Mouse (Mus musculus) adrenal gland, adult (tissue): ENCODE results near the gene Tia1.

ENCODE experiments used
- DNase-seq, 2 experiments: peaks; one replicate each; pipeline ENCODE4 v3.0.0; 2022 to 2023; ENCODE audit warnings: low spot score in 1 of 2; ENCODE audit not compliant: inconsistent age in 2 of 2

Gene Tia1

DNA sequence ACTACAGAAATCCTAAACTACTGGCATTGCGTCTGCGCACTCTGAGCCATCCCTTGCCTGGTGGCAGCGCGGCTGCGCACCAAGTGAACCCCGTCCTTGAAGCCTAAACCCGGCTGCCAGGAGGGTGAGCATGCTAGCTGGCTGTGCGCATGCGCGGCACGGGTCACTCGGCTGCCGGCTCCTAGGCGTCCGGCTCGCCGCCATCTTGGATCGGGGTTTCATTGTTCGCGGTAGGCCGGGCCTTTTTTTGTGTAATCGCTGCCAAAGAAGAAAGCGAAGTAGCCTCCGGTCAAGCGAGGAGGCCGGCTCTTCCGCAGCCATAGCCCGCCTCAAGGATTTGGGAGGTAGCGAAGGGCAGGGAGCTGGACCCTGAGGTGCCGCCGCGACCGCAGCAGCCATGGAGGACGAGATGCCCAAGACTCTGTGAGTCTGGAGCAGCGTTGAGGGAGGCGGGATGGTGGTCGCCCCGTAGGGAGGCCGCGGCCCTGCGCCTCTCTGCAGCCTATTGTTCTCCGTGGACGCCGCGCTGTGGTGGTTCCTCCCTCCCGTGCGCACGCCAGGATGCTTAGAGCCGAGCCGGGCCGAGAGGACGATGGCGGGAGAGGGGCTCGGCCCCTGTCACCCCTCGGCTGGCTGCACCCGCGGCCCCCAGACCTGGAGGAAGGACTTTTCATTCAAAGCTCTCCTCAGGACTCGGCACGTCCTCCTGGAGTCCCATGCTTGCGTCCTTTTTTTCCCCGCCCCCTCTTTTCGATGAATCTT, at the start of gene Tia1:
Tia1 (plus strand) TSS at position 120 of the 762 bp plus-strand sequence.
- DNase-seq: peak; percentile 98 to 99

DNA sequence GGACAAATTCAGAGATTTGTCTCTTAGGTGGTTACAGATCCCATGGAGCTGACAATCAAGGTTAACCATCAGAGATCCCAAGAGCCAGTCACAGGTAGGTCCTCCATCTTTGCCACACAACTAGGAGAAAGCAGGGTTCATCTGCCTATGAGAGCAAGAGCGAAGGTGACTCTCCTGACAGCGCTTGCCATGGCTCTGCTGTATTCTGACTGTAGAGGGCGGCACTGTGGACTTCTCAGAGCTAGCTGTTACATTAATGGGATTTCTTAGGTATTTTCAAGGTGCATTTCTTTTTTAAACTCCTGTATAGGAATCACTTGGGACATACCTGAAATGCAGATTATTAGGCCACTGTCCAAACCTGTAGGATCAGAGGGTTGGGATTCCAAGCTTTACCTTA, 49.1 kb upstream of the Tia1 start:
- DNase-seq: peak in 1 of 2 experiments; percentile 12

DNA sequence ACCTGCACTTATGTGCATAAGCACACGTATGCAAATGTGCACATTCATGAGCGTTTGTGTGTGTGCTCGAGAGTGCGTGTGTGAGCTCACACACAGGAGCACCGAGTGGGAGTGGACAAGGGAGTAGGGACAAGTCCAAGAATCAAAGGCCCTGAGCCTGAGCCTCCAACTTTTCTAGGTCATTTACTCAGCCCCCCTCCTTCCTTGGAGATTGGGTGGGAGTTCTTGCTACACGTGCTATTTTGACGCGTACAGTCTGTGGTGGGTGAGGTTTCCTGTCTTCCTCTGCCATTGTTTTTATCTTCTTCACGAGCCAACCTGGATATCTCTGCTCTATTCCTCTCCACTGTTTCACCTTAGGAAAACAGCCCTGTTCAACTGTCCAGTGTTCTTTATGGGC, 47.1 kb upstream of the Tia1 start:
- no peak for DNase-seq

DNA sequence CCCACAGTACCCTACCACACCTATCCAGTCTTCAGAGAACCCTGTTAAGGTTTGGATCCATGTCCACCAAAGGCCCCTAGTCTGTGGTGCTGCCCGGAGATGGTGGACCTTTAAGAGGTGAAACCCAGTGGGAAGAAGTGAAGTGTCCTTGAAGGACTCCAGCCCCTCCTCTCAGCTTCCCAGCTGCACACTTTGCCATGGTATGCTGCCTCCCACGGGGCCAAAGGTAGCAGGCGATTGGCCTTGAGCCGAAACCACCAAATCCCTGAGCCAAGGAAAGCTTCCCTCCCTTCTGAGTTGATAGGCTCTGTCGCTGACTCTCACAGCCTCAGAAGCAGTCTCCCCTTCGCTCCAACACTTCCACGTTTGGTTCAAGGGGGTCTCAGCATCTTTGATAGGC, 43.3 kb upstream of the Tia1 start:
- DNase-seq: peak in 1 of 2 experiments; percentile 48

DNA sequence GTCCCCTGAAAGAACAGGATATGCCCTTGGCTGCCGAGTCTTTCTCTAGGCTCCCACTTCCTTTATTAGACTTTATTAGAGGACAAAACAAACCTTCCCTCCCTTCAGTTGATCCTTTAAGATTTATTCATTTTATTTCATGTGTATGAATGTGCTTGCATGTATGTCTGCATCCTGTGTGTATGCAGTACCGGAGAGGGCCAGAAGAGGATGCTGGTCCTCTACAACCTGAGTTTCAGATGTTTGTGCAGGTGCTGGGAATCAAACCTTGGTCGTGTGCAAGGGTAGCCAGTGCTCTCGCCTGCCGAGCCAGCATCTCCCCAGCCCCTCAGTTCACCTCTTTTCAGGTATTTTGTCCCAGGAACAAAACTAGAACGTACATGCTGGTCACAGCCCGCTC, 42.6 kb upstream of the Tia1 start:
- no peak for DNase-seq

DNA sequence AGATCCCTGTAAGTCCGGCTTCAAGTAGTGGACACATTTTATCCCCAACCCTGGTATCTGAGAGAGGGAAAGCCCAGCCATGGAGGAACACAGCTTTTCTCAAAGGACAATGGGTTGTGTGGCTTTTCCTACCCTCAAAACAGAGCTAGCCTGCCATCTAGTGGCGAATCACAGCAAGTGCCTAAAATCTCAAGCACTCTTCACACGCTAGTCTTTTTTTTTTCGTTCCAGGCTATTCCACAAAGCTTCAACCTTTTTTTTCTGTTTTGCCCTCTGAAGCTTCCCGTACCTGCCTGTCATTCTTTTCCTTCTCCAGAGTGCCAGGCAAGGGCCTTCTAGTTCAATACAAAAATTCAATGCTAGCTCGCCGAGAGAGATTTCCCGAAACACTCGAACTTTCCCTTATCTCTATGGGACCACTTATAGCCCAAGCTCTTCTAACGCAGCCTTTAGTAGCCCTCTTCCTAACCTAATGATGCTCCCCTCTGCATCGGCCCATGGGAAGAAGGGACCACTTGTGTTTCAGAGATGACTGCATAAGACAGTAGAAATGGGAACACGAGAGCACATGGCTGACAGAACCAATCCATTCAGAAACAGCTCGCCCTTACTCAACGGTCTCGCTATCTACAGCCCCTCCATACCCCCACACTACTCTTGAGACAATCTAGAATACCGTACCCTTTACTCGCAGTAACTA, 39.4 kb upstream of the Tia1 start:
- DNase-seq: peak; percentile 77 to 92

DNA sequence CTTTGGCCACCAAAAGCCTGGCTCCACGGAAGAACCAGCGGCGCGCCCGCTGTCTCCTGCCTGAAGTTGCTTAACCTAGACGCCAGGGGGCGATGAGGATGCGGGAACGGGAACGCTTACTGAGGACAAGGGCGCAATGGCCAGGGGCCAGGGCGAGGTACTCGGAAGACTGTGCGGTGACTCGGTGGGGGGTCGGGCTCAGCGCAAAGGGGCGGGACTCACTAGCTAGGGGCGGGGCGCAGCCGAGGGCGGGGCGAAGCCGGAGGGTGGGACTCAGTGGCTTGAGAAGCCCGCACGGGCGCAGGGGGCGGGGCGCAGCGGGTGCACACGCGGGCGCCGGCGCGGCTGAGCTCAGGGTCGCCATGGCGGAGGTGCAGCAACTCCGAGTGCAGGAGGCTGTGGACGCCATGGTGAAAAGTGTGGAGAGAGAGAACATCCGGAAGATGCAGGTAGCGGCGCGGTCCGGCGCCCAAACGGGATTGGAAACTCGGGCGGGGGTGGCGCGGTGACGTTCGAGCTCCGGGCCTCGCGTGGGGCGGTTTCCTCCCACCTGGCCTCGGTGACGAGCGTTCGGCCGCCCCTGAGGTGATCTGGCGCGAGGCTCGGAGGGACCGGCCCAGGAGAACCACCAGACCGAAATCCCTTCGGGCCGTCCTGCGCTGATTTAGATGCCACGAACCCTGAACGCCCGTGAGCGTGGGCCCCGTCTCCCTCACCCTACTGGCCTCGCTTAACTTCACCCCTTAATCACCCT, 38.5 kb upstream of the Tia1 start, which contains the start of gene Fam136a:
Fam136a (plus strand) TSS at position 276 of the 754 bp plus-strand sequence.
- peak; percentile 97 to 98 for DNase-seq

DNA sequence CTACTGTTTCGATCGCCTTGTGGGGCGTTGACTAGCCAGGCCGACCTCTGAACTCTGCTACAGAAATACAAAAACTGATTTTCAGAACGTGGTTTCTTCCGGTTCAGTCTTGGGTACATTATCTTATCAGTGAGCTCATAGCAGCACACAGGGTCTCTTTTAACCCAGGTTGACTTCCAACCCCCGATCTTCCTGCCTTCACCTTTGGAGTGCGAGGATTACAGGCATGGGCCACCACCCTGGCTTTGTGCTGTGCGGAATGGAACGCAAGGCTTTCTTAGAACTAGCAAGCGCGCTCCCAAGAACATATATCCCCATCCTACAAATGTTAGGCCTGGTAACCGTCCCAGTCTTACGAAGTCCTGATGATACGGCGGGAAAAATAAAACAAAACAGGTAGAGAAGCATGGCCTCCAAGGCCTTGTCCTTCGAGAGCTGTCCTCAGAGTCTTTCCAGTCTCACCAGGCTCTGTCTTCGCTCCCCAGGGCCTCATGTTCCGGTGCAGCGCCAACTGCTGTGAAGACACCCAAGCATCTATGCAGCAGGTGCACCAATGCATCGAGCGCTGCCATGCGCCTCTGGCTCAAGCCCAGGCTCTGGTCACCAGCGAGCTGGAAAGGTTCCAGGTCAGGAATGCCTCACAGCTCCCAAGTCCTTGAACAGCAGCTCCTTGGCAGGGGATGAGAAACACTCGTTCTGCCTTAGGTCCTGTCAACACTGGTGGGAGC, 37.7 kb upstream of the Tia1 start:
- peak; percentile 87 to 95 for DNase-seq

DNA sequence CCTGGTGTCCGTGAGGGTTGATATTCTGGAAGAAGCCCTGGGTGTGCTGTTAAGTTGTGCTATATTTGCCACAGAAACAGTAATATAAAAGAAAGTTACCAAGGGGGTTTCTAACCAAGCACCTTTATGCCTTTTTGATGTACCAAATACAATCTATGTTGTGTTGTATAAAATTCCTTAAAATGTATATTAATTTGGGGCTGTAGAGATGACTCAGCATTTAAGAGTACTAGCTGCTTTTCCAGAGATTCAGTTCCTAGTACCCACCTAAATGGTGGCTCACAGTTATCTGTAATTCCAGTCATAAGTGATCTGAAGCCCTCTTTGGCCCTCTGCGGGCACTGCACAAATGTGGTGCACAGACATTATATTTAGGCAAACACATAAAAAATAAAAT, 37.2 kb upstream of the Tia1 start:
- no peak for DNase-seq

DNA sequence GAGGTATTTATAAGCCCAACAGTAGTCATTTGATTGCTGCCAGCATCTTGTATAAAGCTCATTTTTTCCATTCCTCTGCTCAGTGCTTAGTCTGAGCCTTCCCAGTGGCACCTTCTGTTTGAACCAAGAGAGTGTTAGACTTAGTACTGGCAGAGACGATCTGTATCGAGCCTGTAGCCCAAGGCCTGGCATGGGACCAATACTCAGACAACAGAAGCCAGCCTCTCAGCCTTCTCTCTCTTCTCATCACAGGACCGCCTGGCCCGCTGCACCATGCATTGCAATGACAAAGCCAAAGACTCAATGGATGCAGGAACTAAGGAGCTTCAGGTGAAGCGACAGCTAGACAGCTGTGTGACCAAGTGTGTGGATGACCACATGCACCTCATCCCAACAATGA, 35.5 kb upstream of the Tia1 start:
- no peak for DNase-seq

DNA sequence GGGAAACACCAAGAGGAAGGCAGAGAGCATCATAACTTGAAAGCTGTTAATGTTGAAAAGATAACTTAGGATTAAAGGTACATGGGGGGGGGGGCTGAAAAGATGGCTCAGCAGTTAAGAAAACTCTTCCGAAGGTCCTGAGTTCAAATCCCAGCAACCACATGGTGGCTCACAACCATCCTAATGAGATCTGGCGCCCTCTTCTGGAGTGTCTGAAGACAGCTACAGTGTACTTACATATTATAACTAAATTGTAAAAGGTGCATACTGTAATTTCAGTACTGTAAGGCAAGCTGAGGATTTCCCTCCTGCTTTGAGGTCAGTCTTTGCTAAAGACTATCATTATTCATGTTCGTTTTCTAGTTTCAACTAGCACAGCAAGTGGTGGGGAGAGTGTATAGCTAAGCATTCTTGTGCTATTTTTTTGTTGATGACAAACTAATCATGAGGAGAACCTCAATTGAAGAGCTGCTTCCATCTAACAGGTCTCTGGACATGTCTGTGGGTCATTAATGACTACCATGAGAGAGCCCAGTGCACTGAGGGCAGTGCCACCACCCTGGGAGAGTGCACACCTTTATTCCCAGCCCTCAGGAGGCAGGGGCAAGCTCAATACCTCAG, 33.8 kb upstream of the Tia1 start:
- DNase-seq: peak in 1 of 2 experiments; percentile 68

DNA sequence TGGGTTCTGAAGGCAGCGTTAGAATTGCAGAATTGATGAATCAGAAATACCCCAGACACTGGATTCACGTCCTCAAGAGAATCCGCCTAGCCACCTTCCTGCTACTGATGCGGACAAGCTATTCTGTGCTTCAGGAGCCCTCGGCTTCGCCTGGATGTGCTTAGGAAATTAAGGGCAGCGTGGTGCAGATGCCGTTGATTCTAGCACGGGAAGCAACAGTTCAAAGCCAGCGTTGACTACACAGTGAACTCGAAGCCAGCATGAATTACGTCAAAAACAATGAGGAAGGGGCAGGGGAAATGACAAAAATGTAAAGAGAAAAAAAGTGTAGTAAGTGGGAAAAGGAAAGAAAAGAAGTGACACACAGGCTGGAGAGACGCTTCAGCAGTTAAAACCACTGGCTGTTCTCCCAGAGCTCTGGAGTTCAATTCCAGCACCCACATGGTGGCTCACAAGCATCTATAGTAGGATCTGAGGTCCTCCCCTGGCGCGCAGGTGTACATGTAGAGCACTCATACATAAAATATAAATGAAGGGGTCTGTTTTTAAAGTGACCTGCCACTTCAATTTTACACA, 33.2 kb upstream of the Tia1 start, which contains the start of gene Snrpg:
Snrpg (plus strand) TSS at position 541 of the 576 bp plus-strand sequence.
- DNase-seq: no peak

DNA sequence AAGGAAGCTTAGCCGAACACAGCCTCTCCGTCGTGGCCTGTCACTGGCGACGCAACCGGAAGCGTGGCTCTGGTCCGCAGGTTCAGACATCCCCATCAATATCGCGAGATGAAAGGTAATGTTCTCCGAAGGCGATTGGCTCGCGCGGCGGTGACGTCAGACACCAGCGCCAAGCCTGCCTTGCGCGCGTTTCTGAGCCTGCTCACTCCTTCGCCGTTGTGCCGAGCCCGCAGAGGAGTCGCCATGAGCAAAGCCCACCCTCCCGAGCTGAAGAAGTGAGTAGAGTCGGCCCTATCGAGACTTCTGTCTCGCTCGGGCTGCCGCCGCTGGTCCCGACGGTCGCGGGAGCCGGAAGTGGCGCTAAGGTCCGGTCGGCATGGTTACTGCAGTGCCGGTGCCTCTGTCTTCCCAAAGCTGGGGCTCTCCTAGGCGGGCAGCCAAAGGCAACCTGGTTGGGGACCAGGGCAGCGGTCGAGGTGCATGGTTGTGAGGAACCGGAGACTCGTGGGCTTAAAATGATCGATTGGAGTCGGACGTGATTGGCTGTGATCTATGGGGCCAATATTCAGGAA, 32.6 kb upstream of the Tia1 start:
- DNase-seq: peak; percentile 96 to 98

DNA sequence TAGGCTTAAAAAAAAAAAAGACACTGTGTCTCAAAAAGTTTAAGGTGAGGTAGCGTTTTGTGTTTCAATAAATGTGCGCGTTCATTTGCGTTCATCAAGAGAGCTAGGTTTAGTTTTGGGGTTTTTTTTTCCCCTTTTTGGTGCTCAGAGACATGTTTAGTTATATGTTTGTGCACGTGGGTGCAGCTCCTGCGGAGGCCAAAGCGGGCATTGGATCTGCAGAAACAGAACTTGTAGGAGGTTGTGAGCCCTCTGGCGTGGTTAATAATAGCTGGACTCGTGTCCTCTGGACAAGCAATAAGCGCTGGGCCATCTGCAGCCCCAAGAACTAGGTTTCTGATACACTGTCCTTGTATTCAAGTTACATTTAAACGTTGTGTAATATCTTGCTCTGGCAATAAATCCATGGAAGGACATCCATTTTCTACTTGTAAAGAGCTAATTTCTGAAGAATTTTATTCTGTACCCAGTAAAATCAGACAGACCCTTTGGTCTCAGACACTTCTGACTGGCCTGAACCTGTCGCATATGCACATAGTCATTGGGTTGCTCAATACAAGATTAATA, 32.0 kb upstream of the Tia1 start:
- DNase-seq: peak; percentile 31 to 84

DNA sequence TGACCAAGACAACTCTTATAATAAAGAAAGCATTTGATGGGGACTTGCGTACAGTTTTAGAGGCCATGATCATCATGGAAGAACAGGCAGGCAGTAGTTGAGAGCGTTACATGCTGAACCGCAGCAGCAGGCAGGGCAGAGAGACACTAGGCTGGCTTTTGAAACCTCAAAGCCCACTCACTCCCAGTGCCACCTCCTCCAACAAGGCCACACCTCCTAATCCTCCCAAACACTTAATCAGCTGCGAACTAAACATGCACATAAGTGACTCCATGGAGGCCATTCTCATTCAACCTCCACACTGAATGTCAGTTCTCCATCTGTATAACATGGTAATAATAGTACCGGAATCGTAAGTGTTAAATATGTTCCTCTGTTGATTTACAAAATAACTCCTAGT, 30.5 kb upstream of the Tia1 start:
- DNase-seq: no peak

DNA sequence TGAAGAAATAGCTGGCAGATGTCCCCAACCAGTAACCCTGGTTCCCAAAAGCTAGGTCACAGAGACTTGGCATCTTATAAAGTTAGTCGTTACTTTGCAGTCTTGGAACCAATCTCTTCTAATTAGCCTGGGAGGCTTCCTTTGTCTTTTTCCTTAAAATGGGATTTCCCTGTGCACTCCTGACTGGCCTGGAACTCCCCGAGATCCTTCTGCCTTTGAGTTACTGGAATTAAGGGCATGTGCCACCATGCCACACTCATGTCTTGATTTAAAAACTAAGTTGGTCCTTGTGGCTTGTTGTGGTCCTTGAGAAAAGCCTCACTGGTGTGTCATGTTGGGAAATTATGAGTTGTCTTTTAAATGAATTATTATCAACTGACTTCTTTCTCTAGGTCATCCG, 25.7 kb upstream of the Tia1 start:
- DNase-seq: peak; percentile 36 to 92

DNA sequence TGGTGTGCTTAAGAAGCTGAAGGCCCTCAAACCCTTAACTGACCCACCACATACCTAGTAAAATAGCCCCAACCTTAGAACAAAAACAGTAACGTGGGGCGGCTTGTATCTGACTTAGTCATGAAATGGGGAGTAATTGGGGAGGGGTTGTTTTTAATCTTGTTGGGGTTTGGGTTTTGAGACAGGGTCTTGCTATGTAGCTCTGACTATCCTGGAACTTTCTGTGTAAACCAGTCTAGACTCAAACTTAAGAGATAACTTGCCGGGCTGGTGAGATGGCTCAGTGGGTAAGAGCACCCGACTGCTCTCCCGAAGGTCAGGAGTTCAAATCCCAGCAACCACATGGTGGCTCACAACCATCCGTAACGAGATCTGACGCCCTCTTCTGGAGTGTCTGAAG, 23.9 kb upstream of the Tia1 start:
- DNase-seq: peak in 1 of 2 experiments; percentile 25

DNA sequence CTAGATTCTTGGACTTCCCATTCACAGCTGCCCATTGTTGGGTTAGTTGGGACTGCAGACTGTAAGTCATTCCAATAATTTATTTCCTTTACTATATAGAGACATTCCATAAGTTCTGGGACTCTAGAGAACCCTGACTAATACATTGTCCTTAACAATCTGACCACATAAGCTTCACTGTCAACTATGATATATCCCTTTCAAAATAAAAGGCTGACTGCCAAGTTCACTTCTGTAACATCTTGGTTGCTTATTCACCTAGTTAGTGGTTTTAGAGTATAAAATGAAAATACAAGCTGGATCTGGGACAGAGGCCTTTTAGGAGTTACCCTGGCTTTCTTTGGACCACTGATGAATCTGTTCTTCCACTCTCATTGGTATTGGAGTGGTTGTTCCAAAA, 21.5 kb upstream of the Tia1 start:
- DNase-seq: no peak

DNA sequence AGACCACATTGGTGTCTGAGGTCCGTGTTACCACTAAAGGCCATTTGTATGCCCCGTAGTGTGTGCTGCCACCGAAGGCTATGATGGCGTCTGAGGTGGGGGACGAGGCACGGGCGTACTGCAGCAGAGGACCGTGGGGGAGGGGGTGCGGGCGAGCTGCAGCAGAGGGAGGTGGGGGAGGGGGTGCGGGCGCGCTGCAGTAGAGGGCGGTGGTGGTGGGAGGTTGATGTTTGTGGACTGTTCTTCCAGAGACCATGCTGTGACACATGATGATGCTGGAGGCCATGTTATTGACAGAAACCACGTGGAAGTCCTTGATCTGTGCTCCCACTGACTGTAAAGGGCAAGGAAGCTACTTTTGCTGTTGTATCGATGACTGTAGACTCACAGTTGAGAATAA, 20.6 kb upstream of the Tia1 start:
- peak in 1 of 2 experiments; percentile 63 for DNase-seq
